ENCODE assay signal across 16 mouse cellular contexts in the genomic region with DNA sequence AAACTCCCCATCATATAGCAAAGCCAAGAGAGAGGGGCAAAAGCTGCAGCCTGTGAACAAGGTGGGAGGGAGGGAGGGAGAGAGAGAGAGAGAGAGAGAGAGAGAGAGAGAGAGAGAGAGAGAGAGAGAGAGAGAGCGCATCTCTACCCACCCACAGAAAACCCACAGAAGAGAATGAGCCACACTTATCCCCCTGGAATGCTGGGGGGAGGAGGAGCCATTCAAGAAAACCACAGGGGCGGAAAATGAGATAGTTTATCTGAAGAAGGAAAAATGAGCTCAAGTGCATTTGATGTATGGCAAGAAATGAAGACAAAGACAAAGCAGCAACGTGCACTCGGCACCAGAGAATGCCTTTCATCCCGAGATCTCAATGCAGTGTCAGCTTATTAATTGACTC.
A peak's percentile ranks its signal among the peaks of the same experiment; 100 is the strongest.
DNase-seq lines count a peak whose midpoint lies in the region; ATAC-seq and TF ChIP-seq lines count a peak whose summit lies in the region.
"Had no signal": no experiment of that assay in that cellular context is flagged by ENCODE, and none has a peak within 500 bp of the region (broad histone marks: within the 10 kb centered on the region; RNA-seq: fewer than 3 reads in every experiment).

No protein-coding gene starts in this region.

- H3K4me3 ChIP-seq in midbrain, embryonic 10.5 days, result no peak overlapping the region
- no peak overlapping the region for H3K4me3 ChIP-seq in midbrain, postnatal 0 days (ENCODE audit: low read depth, low read length)
- H3K4me3 ChIP-seq in forebrain, embryonic 12.5 days (replicated peaks), result no peak overlapping the region
- no peak overlapping the region for H3K4me3 ChIP-seq in hindbrain, embryonic 16.5 days (ENCODE audit: low read length)
- H3K4me3 ChIP-seq in limb, embryonic 10.5 days, result no peak overlapping the region
- H3K4me3 ChIP-seq: erythroblast, embryonic 14.5 days had no signal

- peaks cover 20% of the 10 kb centered on the region for H3K4me1 ChIP-seq in midbrain, embryonic 10.5 days
- H3K4me1 ChIP-seq in midbrain, postnatal 0 days (ENCODE audit: insufficient read depth, low read length), result no peaks in the 10 kb centered on the region
- H3K4me1 ChIP-seq in forebrain, embryonic 12.5 days, result peaks cover 12% of the 10 kb centered on the region; the same call in 1 of the 2 replicates
- H3K4me1 ChIP-seq in hindbrain, embryonic 16.5 days (ENCODE audit: control insufficient read depth, insufficient read depth, low read depth, low read length), result no peaks in the 10 kb centered on the region
- no peaks in the 10 kb centered on the region for H3K4me1 ChIP-seq in limb, embryonic 10.5 days

- WGBS in midbrain, embryonic 10.5 days, result 31% methylated on average over 5 of the region's 5 CpGs
- 25% methylated on average over 5 of the region's 5 CpGs for WGBS in midbrain, postnatal 0 days
- WGBS in forebrain, embryonic 12.5 days, result 10% methylated on average over 5 of the region's 5 CpGs
- 18% methylated on average over 5 of the region's 5 CpGs for WGBS in hindbrain, embryonic 16.5 days
- 86% methylated on average over 5 of the region's 5 CpGs for WGBS in limb, embryonic 10.5 days

- DNase-seq in midbrain, embryonic 10.5 days (ENCODE audit: low spot score), result no peak
- DNase-seq in midbrain, postnatal 0 days (ENCODE audit: low spot score), result no peak
- peak; percentile 78 for DNase-seq in retina, postnatal 1 day
- no peak for DNase-seq in yolk sac, embryonic 10.5 days (ENCODE audit: low spot score)
- no peak for DNase-seq in adrenal gland, postnatal 14 days
- no peak for DNase-seq in limb, embryonic 10.5 days (ENCODE audit: low spot score)
- DNase-seq: gastrocnemius, postnatal 10 days; lung, adult 18-20 months; right cerebral cortex, postnatal 25 days had no signal

- no peaks in the 10 kb centered on the region for H3K9me3 ChIP-seq in midbrain, embryonic 10.5 days (replicated peaks)
- H3K9me3 ChIP-seq in midbrain, postnatal 0 days (ENCODE audit: low read length), result no peaks in the 10 kb centered on the region
- no peaks in the 10 kb centered on the region for H3K9me3 ChIP-seq in forebrain, embryonic 12.5 days
- no peaks in the 10 kb centered on the region for H3K9me3 ChIP-seq in hindbrain, embryonic 16.5 days (ENCODE audit: control insufficient read depth, low read length)
- H3K9me3 ChIP-seq in limb, embryonic 10.5 days (replicated peaks), result no peaks in the 10 kb centered on the region

- no peak overlapping the region for H3K9ac ChIP-seq in midbrain, postnatal 0 days (replicated peaks; ENCODE audit: low read length, poor library complexity, severe bottlenecking)
- no peak overlapping the region for H3K9ac ChIP-seq in forebrain, embryonic 12.5 days
- no peak overlapping the region for H3K9ac ChIP-seq in hindbrain, embryonic 16.5 days (ENCODE audit: low read depth, low read length)

- H3K36me3 ChIP-seq in midbrain, embryonic 10.5 days, result no peaks in the 10 kb centered on the region
- no peaks in the 10 kb centered on the region for H3K36me3 ChIP-seq in midbrain, postnatal 0 days (ENCODE audit: insufficient read depth, low read length)
- no peaks in the 10 kb centered on the region for H3K36me3 ChIP-seq in forebrain, embryonic 12.5 days (replicated peaks)
- no peaks in the 10 kb centered on the region for H3K36me3 ChIP-seq in hindbrain, embryonic 16.5 days (ENCODE audit: control insufficient read depth, insufficient read depth, low read length)
- no peaks in the 10 kb centered on the region for H3K36me3 ChIP-seq in limb, embryonic 10.5 days

- H3K27me3 ChIP-seq in midbrain, embryonic 10.5 days (ENCODE audit: low read depth, poor library complexity, severe bottlenecking), result peaks cover 7% of the 10 kb centered on the region; the same call in 1 of the 2 replicates
- no peaks in the 10 kb centered on the region for H3K27me3 ChIP-seq in midbrain, postnatal 0 days (ENCODE audit: insufficient read depth, low read length)
- H3K27me3 ChIP-seq in forebrain, embryonic 12.5 days, result no peaks in the 10 kb centered on the region
- no peaks in the 10 kb centered on the region for H3K27me3 ChIP-seq in hindbrain, embryonic 16.5 days (replicated peaks; ENCODE audit: control insufficient read depth, insufficient read depth, low read length)
- H3K27me3 ChIP-seq in limb, embryonic 10.5 days (ENCODE audit: low read depth, poor library complexity, severe bottlenecking), result no peaks in the 10 kb centered on the region

- H3K4me2 ChIP-seq in midbrain, postnatal 0 days (ENCODE audit: low read depth, low read length, poor library complexity, severe bottlenecking), result no peak overlapping the region
- H3K4me2 ChIP-seq in forebrain, embryonic 12.5 days, result no peak overlapping the region
- no peak overlapping the region for H3K4me2 ChIP-seq in hindbrain, embryonic 16.5 days (ENCODE audit: low read length)
- H3K4me2 ChIP-seq: heart, embryonic 11.5 days had no signal

- no peak for ATAC-seq in midbrain, postnatal 0 days (ENCODE audit: low FRiP score)
- ATAC-seq in forebrain, embryonic 12.5 days (ENCODE audit: low FRiP score), result peak; percentile 59; the same call in 1 of the 2 replicates
- 0 out of 2 replicates have a peak, but pooled peaks have one; percentile 40 for ATAC-seq in hindbrain, embryonic 16.5 days
- ATAC-seq: activated CD4-positive, CD25-positive, alpha-beta regulatory T cell, adult 4 months; inflammation-experienced regulatory T-cells, adult 6 months had no signal

- H3K27ac ChIP-seq in midbrain, embryonic 10.5 days (replicated peaks), result peak overlapping the region; percentile 15
- no peak overlapping the region for H3K27ac ChIP-seq in midbrain, postnatal 0 days (ENCODE audit: low read depth, low read length)
- H3K27ac ChIP-seq in forebrain, embryonic 12.5 days, result no peak overlapping the region
- H3K27ac ChIP-seq in hindbrain, embryonic 16.5 days (ENCODE audit: low read depth, low read length), result no peak overlapping the region
- H3K27ac ChIP-seq in limb, embryonic 10.5 days, result no peak overlapping the region
- H3K27ac ChIP-seq: kidney, postnatal 0 days had no signal

- no peak for TF ChIP-seq CTCF in midbrain, postnatal 0 days (IDR thresholded peaks at IDR 0.05)
